Mouse (Mus musculus): Measurements from ENCODE around the gene Cdca4.

The Cdca4 gene

GRCm38 (mm10) chr12:112801864-112802846, 27.1 kb downstream of the Cdca4 start, which contains the start of gene Ahnak2:
Gene Ahnak2, minus strand, starts transcription at chr12:112802657.
- intact Hi-C loops (cut with DNase I), result loop anchor here (2.0 kb wide), 1 partner anchor 41 kb away; no protein-coding TSS in a partner anchor

GRCm38 (mm10) chr12:112800476-112800875, 28.7 kb downstream of the Cdca4 start:
- intact Hi-C loops (cut with DNase I), result loop anchor here (2.0 kb wide), 1 partner anchor 42 kb away; no protein-coding TSS in a partner anchor

GRCm38 (mm10) chr12:112799237-112799970, 29.8 kb downstream of the Cdca4 start:
- intact Hi-C loops (cut with DNase I), result no loop called here

- intact Hi-C loops (cut with DNase I), result no loop called here
These were observed 30.5 kb downstream of the Cdca4 start for GRCm38 (mm10) chr12:112798716-112799115.

- intact Hi-C loops (cut with DNase I), result no loop called here
These were observed 30.9 kb downstream of the Cdca4 start for GRCm38 (mm10) chr12:112798332-112798681.

GRCm38 (mm10) chr12:112797672-112798331, 31.4 kb downstream of the Cdca4 start:
- intact Hi-C loops (cut with DNase I), result no loop called here

- intact Hi-C loops (cut with DNase I), result no loop called here
These were observed 32.4 kb downstream of the Cdca4 start for GRCm38 (mm10) chr12:112796551-112797510.

- intact Hi-C loops (cut with DNase I), result no loop called here
These were observed 33.6 kb downstream of the Cdca4 start for GRCm38 (mm10) chr12:112795466-112796104.

- intact Hi-C loops (cut with DNase I), result no loop called here
These were observed 34.2 kb downstream of the Cdca4 start for GRCm38 (mm10) chr12:112794998-112795397.

- intact Hi-C loops (cut with DNase I), result no loop called here
These were observed 34.8 kb downstream of the Cdca4 start for GRCm38 (mm10) chr12:112794356-112794816.

GRCm38 (mm10) chr12:112793601-112794355, 35.4 kb downstream of the Cdca4 start:
- intact Hi-C loops (cut with DNase I), result no loop called here

- intact Hi-C loops (cut with DNase I), result no loop called here
These were observed 38.2 kb downstream of the Cdca4 start for GRCm38 (mm10) chr12:112791026-112791425.

GRCm38 (mm10) chr12:112774481-112774880, 54.7 kb downstream of the Cdca4 start:
- intact Hi-C loops (cut with DNase I), result no loop called here

GRCm38 (mm10) chr12:112774026-112774425, 55.2 kb downstream of the Cdca4 start:
- intact Hi-C loops (cut with DNase I), result no loop called here

GRCm38 (mm10) chr12:112773366-112773765, 55.9 kb downstream of the Cdca4 start:
- intact Hi-C loops (cut with DNase I), result no loop called here

- intact Hi-C loops (cut with DNase I), result no loop called here
These were observed 56.9 kb downstream of the Cdca4 start for GRCm38 (mm10) chr12:112772306-112772705.

- intact Hi-C loops (cut with DNase I), result no loop called here
These were observed 58.8 kb downstream of the Cdca4 start for GRCm38 (mm10) chr12:112770396-112770795.
